Mouse (Mus musculus) CH12.LX (cell line): ENCODE measurements around the gene Cdh23. TPM values are rescaled to one million over a fixed set of nuclear protein-coding genes. Genes with fewer than 3 reads are reported as not detected.

ENCODE experiments used
- DNase-seq: peaks from one replicate; pipeline ENCODE4 v3.0.0-alpha.2; 2013; ENCODE audit errors: extremely low read depth
- H3K27ac ChIP-seq: 2 replicates; pipeline ENCODE4 v1.5.1; 2012; ENCODE audit warnings: low read depth, mild to moderate bottlenecking, control low read depth, moderate library complexity; ENCODE audit not compliant: insufficient read depth
- H3K27me3 ChIP-seq: replicated peaks from 2 replicates; pipeline ENCODE3; 2012; ENCODE audit warnings: inconsistent platforms
- H3K36me3 ChIP-seq, 2 experiments: replicated peaks in 1 of 2; 2 replicates each; pipeline versions ENCODE3 to v1.6.1; 2012; ENCODE audit warnings: inconsistent platforms in 1 of 2, low read length in 1 of 2, mild to moderate bottlenecking in 1 of 2, mixed read lengths in 1 of 2, moderate library complexity in 1 of 2; ENCODE audit not compliant: control insufficient read depth in 1 of 2, insufficient read depth in 1 of 2
- H3K4me1 ChIP-seq, 2 experiments: 2 replicates each; pipeline ENCODE4 v1.6.1; 2012; ENCODE audit warnings: inconsistent platforms in 1 of 2, moderate library complexity in 1 of 2; ENCODE audit not compliant: insufficient read depth in 2 of 2, control insufficient read depth in 1 of 2
- H3K4me2 ChIP-seq: 2 replicates; pipeline ENCODE4 v1.6.1; 2012; ENCODE audit warnings: low read depth, mild to moderate bottlenecking, control low read depth; ENCODE audit not compliant: poor library complexity, insufficient read depth, severe bottlenecking
- H3K4me3 ChIP-seq, 3 experiments: fragments of 150-350 bp in 1 of 3; sonication (generic) in 1 of 3; replicated peaks in 1 of 3; 2 replicates each; pipeline versions ENCODE3 to v1.5.1; 2011 to 2012; ENCODE audit warnings: low read depth in 2 of 3, low read length in 2 of 3, mild to moderate bottlenecking in 2 of 3, moderate library complexity in 2 of 3, control low read depth in 1 of 3, improper control_type of control experiment in 1 of 3, inconsistent platforms in 1 of 3, mixed read lengths in 1 of 3; ENCODE audit not compliant: poor library complexity in 1 of 3
- H3K79me2 ChIP-seq: replicated peaks from 2 replicates; pipeline ENCODE4 v1.6.1; 2012; ENCODE audit warnings: mild to moderate bottlenecking, moderate library complexity; ENCODE audit not compliant: control insufficient read depth, poor library complexity, insufficient read depth, severe bottlenecking; ENCODE audit errors: extremely low read depth
- H3K9ac ChIP-seq: 2 replicates; pipeline ENCODE4 v1.6.1; 2012; ENCODE audit warnings: low read depth, mild to moderate bottlenecking, control low read depth, moderate library complexity; ENCODE audit not compliant: insufficient read depth
- H3K9me3 ChIP-seq: replicated peaks from 2 replicates; pipeline ENCODE3; 2012; ENCODE audit warnings: low read length, inconsistent platforms, mixed read lengths
- CHD2 ChIP-seq: IDR thresholded peaks from 2 replicates; pipeline ENCODE4 v1.6.1; 2011; ENCODE audit warnings: low read length, improper control_type of control experiment
- CTCF ChIP-seq, 2 experiments: IDR thresholded peaks in 1 of 2; conservative IDR thresholded peaks in 1 of 2; 2 replicates each; pipeline ENCODE4 v1.5.1; 2011 to 2012; ENCODE audit warnings: low read depth in 2 of 2, low read length in 2 of 2, improper control_type of control experiment in 1 of 2, inconsistent platforms in 1 of 2, mild to moderate bottlenecking in 1 of 2, moderate library complexity in 1 of 2
- E2F4 ChIP-seq: IDR thresholded peaks from 2 replicates; pipeline ENCODE4 v1.6.1; 2011; ENCODE audit warnings: low read depth, low read length, improper control_type of control experiment; ENCODE audit not compliant: insufficient replicate concordance
- ELF1 ChIP-seq: IDR thresholded peaks from 2 replicates; pipeline ENCODE4 v1.6.1; 2014; ENCODE audit warnings: low read depth, mild to moderate bottlenecking, inconsistent platforms, low read length, improper control_type of control experiment
- IRF4 ChIP-seq: IDR thresholded peaks from 2 replicates; pipeline ENCODE4 v1.6.1; 2014; ENCODE audit warnings: low read depth, mild to moderate bottlenecking, inconsistent platforms, low read length, improper control_type of control experiment
- MAFK ChIP-seq: IDR thresholded peaks from 2 replicates; pipeline ENCODE4 v1.6.1; 2011; ENCODE audit warnings: low read length, improper control_type of control experiment; ENCODE audit not compliant: insufficient replicate concordance
- MAX ChIP-seq: IDR thresholded peaks from 2 replicates; pipeline ENCODE4 v1.6.1; 2011; ENCODE audit warnings: low read length, improper control_type of control experiment
- MEF2A ChIP-seq: IDR thresholded peaks from 2 replicates; pipeline ENCODE4 v1.6.1; 2014; ENCODE audit warnings: low read depth, mild to moderate bottlenecking, inconsistent platforms, low read length, improper control_type of control experiment, borderline replicate concordance
- MYC ChIP-seq: IDR thresholded peaks from 2 replicates; pipeline ENCODE4 v1.6.1; 2011; ENCODE audit warnings: low read depth, mild to moderate bottlenecking, improper control_type of control experiment, low read length
- NELFE ChIP-seq: IDR thresholded peaks from 2 replicates; pipeline ENCODE4 v1.6.1; 2011; ENCODE audit warnings: low read depth, low read length, improper control_type of control experiment
- SIN3A ChIP-seq: IDR thresholded peaks from 2 replicates; pipeline ENCODE4 v1.6.1; 2012; ENCODE audit warnings: low read length, improper control_type of control experiment, inconsistent platforms
- TBP ChIP-seq: conservative IDR thresholded peaks from 2 replicates; pipeline ENCODE4 v1.6.1; 2011; ENCODE audit warnings: low read depth, low read length, improper control_type of control experiment
- TCF12 ChIP-seq: IDR thresholded peaks from 2 replicates; pipeline ENCODE4 v1.6.1; 2014; ENCODE audit warnings: low read depth, mild to moderate bottlenecking, inconsistent platforms, low read length, improper control_type of control experiment
- USF2 ChIP-seq: conservative IDR thresholded peaks from 2 replicates; pipeline ENCODE4 v1.6.1; 2011; ENCODE audit warnings: low read depth, low read length, improper control_type of control experiment
- dilution Hi-C: fragments of 300-500 bp; cut with MboI; formaldehyde crosslinking; loops from 2 replicates; pipeline ENCODE4 v1.14.3; 2020; ENCODE audit warnings: low sequenced_read_pairs; ENCODE audit not compliant: extremely low pct_unique_long_range_greater_than_20kb, extremely low pct_ligation_motif_present
- in situ Hi-C: fragments of 300-500 bp; cut with MboI; formaldehyde crosslinking; loops from 3 replicates; pipeline ENCODE4 v1.14.3; 2019; ENCODE audit warnings: low sequenced_read_pairs, low pct_ligation_motif_present, low pct_unique_long_range_greater_than_20kb, mixed read lengths
- polyA plus RNA-seq: library from polyadenylated mRNA; unstranded; fragments of >175 nt; gene quantifications from 2 replicates; pipeline ENCODE4 v1.2.1, GENCODE M21; 2012; ENCODE audit warnings: low read depth; ENCODE audit not compliant: insufficient read length
- total RNA-seq, 2 experiments: library from RNA; depleted of rRNA; stranded (reverse); fragments of 300-350 nt in 1 of 2; fragments of >200 nt in 1 of 2; gene quantifications; 2 replicates each; pipeline ENCODE4 v1.2.3; 2012 to 2014

Cdh23 gene
- total and polyA plus RNA-seq, 3 experiments = 0.20 to 0.73 (median 0.30) TPM

DNA sequence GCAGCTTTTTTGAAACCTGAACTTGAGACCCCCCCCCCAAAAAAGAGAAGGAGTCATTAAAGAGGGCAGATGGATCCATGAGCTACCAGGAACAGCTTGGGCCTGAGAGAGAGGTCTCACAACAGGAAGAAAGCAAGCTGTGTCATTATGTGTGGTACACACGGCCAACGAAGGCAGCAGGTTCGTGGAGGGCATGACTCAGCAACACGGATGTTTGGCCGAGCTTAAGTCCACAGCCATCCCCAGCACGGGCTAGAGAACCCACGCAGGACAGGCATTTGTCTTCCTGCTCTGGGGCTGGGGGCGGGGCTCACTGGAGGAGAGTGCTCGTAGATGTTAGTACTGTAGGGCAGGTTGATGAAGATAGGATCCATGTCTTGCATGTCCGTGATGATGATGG lies 165.7 kb downstream of the Cdh23 start:
- Histone ChIP-seq H3K4me2 (no peak overlapping the region), H3K79me2 (no peaks in the 10 kb centered on the region), H3K4me3 (no peak overlapping the region), H3K27me3 (peaks cover 51% of the 10 kb centered on the region), H3K9ac (no peak overlapping the region), H3K27ac (no peak overlapping the region), H3K9me3 (no peaks in the 10 kb centered on the region), H3K4me1 (peaks cover 0 to 3% of the 10 kb centered on the region in 2 experiments; a peak in 2 of 4 replicates), H3K36me3 (no peaks in the 10 kb centered on the region)
- dilution Hi-C loops (no loop called here), in situ Hi-C loops (loop anchor here (10.0 kb wide), 1 partner anchor 84 kb away; no protein-coding TSS in a partner anchor)
- DNase-seq = no peak
- no peak for TF ChIP-seq MYC
- TF ChIP-seq E2F4 = no peak
- no peak for TF ChIP-seq CTCF (conservative IDR thresholded peaks at IDR 0.05 in 1 of 2, IDR thresholded peaks at IDR 0.05 in 1 of 2; ENCODE audit: low read depth in 2 of 2, low read length in 2 of 2)

GRCm38 (mm10) chr10:60527949-60528348 lies 168.3 kb downstream of the Cdh23 start:
- H3K79me2 ChIP-seq = no peaks in the 10 kb centered on the region
- H3K9me3 ChIP-seq = no peaks in the 10 kb centered on the region
- peaks cover 0 to 3% of the 10 kb centered on the region in 2 experiments; a peak in 2 of 4 replicates for H3K4me1 ChIP-seq
- peaks cover 59% of the 10 kb centered on the region for H3K27me3 ChIP-seq
- no peak overlapping the region for H3K4me2 ChIP-seq
- no peak overlapping the region for H3K4me3 ChIP-seq
- no peaks in the 10 kb centered on the region for H3K36me3 ChIP-seq
- DNase-seq = no peak
- no peak overlapping the region for H3K27ac ChIP-seq
- no peak overlapping the region for H3K9ac ChIP-seq
- in situ Hi-C loops = loop anchor here (10.0 kb wide), 1 partner anchor 113 kb away; no protein-coding TSS in a partner anchor
- TF ChIP-seq ELF1 = no peak
- dilution Hi-C loops = no loop called here

DNA sequence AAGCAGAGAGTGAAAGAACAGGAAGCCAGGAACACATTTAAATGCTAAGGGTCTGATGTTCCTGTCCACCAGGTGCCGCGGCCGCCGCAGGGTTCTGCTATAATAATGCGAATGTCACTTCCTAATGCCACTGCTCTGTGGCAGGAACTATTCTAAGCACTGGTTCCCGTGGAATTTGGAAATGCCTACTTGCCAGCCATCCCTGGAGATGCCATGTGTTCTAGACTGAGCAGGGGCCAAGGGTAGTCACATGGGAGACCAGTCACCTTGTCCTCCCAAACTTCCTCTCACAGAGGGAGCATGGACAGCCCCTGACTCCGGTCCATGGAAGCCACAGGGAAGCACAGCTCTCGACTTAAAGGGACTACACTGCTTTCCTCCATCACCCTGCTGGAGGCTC lies 171.2 kb downstream of the Cdh23 start:
- Histone ChIP-seq H3K27me3 (peaks cover 84% of the 10 kb centered on the region), H3K9me3 (no peaks in the 10 kb centered on the region)

More for the DNA sequence above, 171.2 kb downstream of the Cdh23 start:
- Histone ChIP-seq H3K79me2 (no peaks in the 10 kb centered on the region), H3K4me2 (no peak overlapping the region), H3K4me3 (no peak overlapping the region), H3K9ac (no peak overlapping the region), H3K27ac (no peak overlapping the region), H3K36me3 (no peaks in the 10 kb centered on the region), H3K4me1 (no peaks in the 10 kb centered on the region)
- no peak for DNase-seq
- in situ Hi-C loops = loop anchor here (10.0 kb wide), 1 partner anchor 110 kb away; no protein-coding TSS in a partner anchor
- no peak for TF ChIP-seq SIN3A
- TF ChIP-seq TBP = no peak
- TF ChIP-seq MAX = no peak
- no peak for TF ChIP-seq MAFK
- no peak for TF ChIP-seq CHD2
- no peak for TF ChIP-seq MEF2A
- TF ChIP-seq TCF12 = no peak
- no peak for TF ChIP-seq USF2
- TF ChIP-seq E2F4 = no peak
- no peak for TF ChIP-seq IRF4
- TF ChIP-seq NELFE = no peak
- TF ChIP-seq, all 38 proteins: peak for 0
- dilution Hi-C loops = no loop called here
